Mouse (Mus musculus): Measurements from ENCODE around the gene Prdm5. TPM values are rescaled to one million over a fixed set of nuclear protein-coding genes. Genes with fewer than 3 reads are reported as not detected.

Prdm5 gene
- polyA plus RNA-seq, 1 experiment: not detected

DNA sequence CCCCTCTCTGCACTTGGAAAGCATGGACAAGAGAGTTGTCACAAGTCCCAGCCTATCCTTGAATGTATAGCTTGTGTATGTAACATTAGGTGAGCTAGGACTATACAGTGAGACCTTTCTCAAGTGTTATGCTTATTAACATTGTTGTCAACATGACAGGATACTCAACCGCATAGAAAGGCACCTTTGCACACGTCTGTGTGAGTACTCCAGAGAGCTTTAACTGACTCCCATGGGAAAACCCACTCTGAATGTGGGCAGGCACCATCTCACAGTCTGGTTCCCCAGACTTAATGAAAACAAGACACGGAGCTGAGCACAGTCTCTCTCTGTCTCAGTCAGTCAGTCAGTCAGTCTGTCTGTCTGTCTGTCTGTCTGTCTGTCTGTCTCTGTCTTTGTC, 75.2 kb downstream of the Prdm5 start:
- no peaks in the 10 kb centered on the region for H3K36me3 ChIP-seq (ENCODE audit: control insufficient read depth)
- H3K4me3 ChIP-seq (replicated peaks): no peak overlapping the region
- H3K9me3 ChIP-seq (ENCODE audit: control insufficient read depth, low read length): no peaks in the 10 kb centered on the region
- no peaks in the 10 kb centered on the region for H3K4me1 ChIP-seq (ENCODE audit: control insufficient read depth)
- H3K27me3 ChIP-seq (ENCODE audit: control insufficient read depth): no peaks in the 10 kb centered on the region
- TF ChIP-seq TAL1 (IDR thresholded peaks at IDR 0.05; ENCODE audit: low read length): no peak
- TF ChIP-seq GATA1 (IDR thresholded peaks at IDR 0.05; ENCODE audit: low read length): no peak

DNA sequence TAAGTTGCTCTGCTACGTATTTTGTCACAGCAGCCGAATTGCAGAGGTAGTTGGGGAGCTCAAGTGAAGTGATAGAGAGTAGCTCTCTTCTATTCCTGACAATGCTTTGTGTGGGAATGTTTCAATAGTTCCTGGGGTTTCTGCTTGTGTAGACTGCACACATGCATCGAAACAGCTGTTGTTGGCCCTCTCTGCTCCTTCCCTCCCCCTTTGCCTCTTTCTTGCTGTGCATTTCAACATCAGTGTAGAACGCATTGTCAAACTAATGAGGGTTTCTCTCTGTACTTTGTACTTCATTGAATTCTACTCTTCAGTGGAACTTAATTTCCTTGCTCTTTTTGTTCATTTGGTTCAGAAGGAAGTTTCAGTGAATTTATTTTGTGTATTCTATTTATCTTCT, 75.8 kb downstream of the Prdm5 start:
- H3K4me1 ChIP-seq (ENCODE audit: control insufficient read depth): no peaks in the 10 kb centered on the region
- TF ChIP-seq TAL1 (IDR thresholded peaks at IDR 0.05; ENCODE audit: low read length): no peak
- no peak for TF ChIP-seq GATA1 (IDR thresholded peaks at IDR 0.05; ENCODE audit: low read length)
- H3K4me3 ChIP-seq (replicated peaks): no peak overlapping the region
- H3K9me3 ChIP-seq (ENCODE audit: control insufficient read depth, low read length): no peaks in the 10 kb centered on the region
- no peaks in the 10 kb centered on the region for H3K27me3 ChIP-seq (ENCODE audit: control insufficient read depth)
- H3K36me3 ChIP-seq (ENCODE audit: control insufficient read depth): no peaks in the 10 kb centered on the region; the same call in 1 of the 2 replicates

DNA sequence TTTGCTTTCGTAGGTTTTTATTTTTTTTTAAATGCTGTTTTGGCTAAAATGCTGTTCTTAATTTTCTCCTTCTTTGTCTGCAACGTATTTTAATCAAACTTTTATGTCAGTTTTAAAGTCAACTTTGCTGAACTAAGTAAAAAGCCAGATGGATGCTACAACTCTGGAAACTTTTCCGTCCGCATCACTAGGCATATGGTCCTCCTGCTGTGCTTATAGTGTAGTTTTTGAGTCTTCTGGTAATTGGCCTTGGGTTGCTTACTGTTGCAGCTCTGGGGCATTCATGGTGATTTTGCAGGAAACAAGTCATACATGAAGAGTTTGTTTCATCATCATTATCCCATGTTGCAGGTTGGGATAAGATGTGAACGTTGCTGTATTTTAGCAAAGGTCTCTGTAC, 81.8 kb downstream of the Prdm5 start:
- Histone ChIP-seq H3K4me1 (ENCODE audit: control insufficient read depth) (no peaks in the 10 kb centered on the region), H3K27me3 (ENCODE audit: control insufficient read depth) (no peaks in the 10 kb centered on the region), H3K9me3 (ENCODE audit: control insufficient read depth, low read length) (no peaks in the 10 kb centered on the region), H3K36me3 (ENCODE audit: control insufficient read depth) (no peaks in the 10 kb centered on the region; the same call in 1 of the 2 replicates), H3K4me3 (replicated peaks) (no peak overlapping the region)
- no peak for TF ChIP-seq GATA1 (IDR thresholded peaks at IDR 0.05; ENCODE audit: low read length)
- TF ChIP-seq TAL1 (IDR thresholded peaks at IDR 0.05; ENCODE audit: low read length): no peak

DNA sequence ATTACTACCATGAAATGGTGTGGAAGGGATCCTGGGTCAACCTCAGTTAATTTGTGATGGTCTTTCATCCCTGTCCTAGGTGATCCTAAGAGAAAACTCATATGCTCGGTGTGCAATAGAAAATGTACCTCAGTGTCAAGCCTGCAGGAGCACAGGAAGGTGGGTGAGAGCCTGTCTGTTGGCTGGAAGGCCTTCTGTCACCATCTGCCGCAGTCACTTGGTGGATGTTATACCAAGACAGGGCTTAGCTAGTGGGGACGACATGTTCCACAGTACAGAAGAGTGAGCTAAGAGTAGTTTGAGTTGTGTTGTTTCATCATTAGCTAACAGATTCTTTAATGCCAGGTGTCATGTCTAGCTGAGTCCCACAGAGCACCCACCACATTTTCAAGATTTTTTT, 84.0 kb downstream of the Prdm5 start:
- H3K4me3 ChIP-seq (replicated peaks): no peak overlapping the region
- H3K36me3 ChIP-seq (ENCODE audit: control insufficient read depth): no peaks in the 10 kb centered on the region; the same call in 1 of the 2 replicates
- no peaks in the 10 kb centered on the region for H3K4me1 ChIP-seq (ENCODE audit: control insufficient read depth)
- no peaks in the 10 kb centered on the region for H3K9me3 ChIP-seq (ENCODE audit: control insufficient read depth, low read length)
- H3K27me3 ChIP-seq (ENCODE audit: control insufficient read depth): no peaks in the 10 kb centered on the region
- TF ChIP-seq GATA1 (IDR thresholded peaks at IDR 0.05; ENCODE audit: low read length) (no peak), TAL1 (IDR thresholded peaks at IDR 0.05; ENCODE audit: low read length) (no peak)

DNA sequence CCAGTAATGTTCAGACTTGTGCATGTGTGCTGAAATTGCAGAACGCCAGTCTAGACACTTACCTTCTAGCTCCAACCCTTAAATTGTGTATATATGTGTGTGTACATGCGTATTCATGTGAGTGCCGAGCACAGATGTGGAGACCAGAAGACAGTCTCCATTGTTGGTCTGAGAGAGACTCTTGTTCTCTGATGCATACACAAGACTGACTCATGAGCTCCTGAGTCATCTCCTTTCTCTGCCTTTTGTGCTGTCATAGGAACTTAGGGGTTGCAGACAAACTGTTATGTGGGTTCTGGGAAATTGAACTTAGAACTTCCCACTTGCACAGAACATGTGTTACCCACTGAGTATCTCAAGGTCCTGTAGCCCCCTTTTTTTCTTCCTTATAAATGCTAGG, 85.4 kb downstream of the Prdm5 start:
- Histone ChIP-seq H3K4me1 (ENCODE audit: control insufficient read depth) (no peaks in the 10 kb centered on the region), H3K9me3 (ENCODE audit: control insufficient read depth, low read length) (no peaks in the 10 kb centered on the region), H3K27me3 (ENCODE audit: control insufficient read depth) (no peaks in the 10 kb centered on the region), H3K4me3 (replicated peaks) (no peak overlapping the region), H3K36me3 (ENCODE audit: control insufficient read depth) (no peaks in the 10 kb centered on the region; the same call in 1 of the 2 replicates)
- no peak for TF ChIP-seq GATA1 (IDR thresholded peaks at IDR 0.05; ENCODE audit: low read length)
- no peak for TF ChIP-seq TAL1 (IDR thresholded peaks at IDR 0.05; ENCODE audit: low read length)

DNA sequence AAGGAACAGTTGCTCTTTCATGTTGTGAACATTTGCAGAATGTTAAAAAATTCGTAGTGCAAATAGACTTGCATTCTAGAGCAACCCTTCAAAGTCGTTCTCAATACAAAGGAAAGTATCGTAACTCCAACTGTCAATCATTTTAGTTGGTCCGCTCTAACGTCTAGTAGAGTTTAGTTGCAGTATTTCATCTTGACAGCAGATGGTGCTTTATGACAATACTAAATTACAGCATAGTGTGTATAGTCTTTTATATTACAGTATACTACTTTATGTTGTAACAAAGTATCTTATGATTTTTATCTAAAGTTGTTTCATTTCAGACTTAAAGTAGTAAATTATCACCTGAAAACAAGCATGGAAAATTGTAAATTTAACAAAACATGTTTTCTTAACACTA, 86.1 kb downstream of the Prdm5 start:
- Histone ChIP-seq H3K4me3 (replicated peaks) (no peak overlapping the region), H3K4me1 (ENCODE audit: control insufficient read depth) (no peaks in the 10 kb centered on the region), H3K36me3 (ENCODE audit: control insufficient read depth) (no peaks in the 10 kb centered on the region), H3K9me3 (ENCODE audit: control insufficient read depth, low read length) (no peaks in the 10 kb centered on the region), H3K27me3 (ENCODE audit: control insufficient read depth) (no peaks in the 10 kb centered on the region)
- TF ChIP-seq TAL1 (IDR thresholded peaks at IDR 0.05; ENCODE audit: low read length): no peak
- TF ChIP-seq GATA1 (IDR thresholded peaks at IDR 0.05; ENCODE audit: low read length): no peak

DNA sequence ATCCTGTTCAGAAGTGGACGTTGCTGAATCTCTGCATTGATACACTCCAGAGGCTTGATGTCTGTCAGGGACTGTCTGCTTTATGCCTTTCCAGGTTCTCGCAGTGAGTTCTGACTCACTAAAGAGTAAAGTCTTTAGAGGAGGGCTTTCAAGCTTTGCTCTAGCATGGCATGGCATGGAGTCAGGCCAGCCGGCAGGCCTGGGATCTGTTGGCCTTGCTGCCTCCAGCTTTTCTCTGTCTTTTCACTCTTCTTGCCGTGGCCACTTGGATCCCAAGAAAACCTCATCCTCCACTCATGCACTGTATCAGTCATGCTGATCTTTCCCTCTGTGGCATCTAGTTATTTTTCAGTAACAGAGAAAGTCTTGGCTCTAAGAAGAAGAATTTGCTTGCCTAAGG, 87.1 kb downstream of the Prdm5 start:
- no peak for TF ChIP-seq GATA1 (IDR thresholded peaks at IDR 0.05; ENCODE audit: low read length)
- no peak for TF ChIP-seq TAL1 (IDR thresholded peaks at IDR 0.05; ENCODE audit: low read length)
- no peaks in the 10 kb centered on the region for H3K27me3 ChIP-seq (ENCODE audit: control insufficient read depth)
- H3K4me1 ChIP-seq (ENCODE audit: control insufficient read depth): no peaks in the 10 kb centered on the region
- no peaks in the 10 kb centered on the region for H3K36me3 ChIP-seq (ENCODE audit: control insufficient read depth)
- H3K4me3 ChIP-seq (replicated peaks): no peak overlapping the region
- H3K9me3 ChIP-seq (ENCODE audit: control insufficient read depth, low read length): no peaks in the 10 kb centered on the region

DNA sequence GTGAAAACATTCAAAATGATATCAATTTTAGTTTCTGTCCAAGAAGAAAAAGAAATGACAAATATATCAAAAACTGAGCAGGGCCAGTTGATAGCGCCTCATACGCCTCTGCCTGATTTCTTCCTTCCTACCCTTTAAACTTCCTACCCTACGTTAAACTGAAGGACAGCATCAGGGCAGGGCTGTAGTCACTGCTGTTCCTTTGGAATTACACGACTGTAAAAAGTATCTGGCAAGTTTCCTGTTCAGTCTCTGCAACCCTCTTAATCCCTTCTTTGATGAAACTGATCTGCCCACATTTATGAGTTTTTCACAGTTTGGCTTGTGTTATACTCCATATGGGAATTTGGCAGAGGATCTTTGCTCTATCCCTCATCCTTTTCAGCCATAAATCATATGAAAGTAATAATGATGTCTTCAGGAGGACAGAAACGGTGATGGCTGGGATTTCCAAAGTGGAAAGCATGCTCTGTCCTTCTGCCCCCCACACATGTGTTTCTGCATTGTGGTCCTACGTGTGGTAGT, 93.0 kb downstream of the Prdm5 start:
- H3K27me3 ChIP-seq (ENCODE audit: control insufficient read depth): no peaks in the 10 kb centered on the region
- TF ChIP-seq TAL1 (IDR thresholded peaks at IDR 0.05; ENCODE audit: low read length): no peak
- TF ChIP-seq GATA1 (IDR thresholded peaks at IDR 0.05; ENCODE audit: low read length): no peak
- no peak overlapping the region for H3K4me3 ChIP-seq (replicated peaks)
- no peaks in the 10 kb centered on the region for H3K36me3 ChIP-seq (ENCODE audit: control insufficient read depth)
- H3K4me1 ChIP-seq (ENCODE audit: control insufficient read depth): no peaks in the 10 kb centered on the region
- H3K9me3 ChIP-seq (ENCODE audit: control insufficient read depth, low read length): no peaks in the 10 kb centered on the region

DNA sequence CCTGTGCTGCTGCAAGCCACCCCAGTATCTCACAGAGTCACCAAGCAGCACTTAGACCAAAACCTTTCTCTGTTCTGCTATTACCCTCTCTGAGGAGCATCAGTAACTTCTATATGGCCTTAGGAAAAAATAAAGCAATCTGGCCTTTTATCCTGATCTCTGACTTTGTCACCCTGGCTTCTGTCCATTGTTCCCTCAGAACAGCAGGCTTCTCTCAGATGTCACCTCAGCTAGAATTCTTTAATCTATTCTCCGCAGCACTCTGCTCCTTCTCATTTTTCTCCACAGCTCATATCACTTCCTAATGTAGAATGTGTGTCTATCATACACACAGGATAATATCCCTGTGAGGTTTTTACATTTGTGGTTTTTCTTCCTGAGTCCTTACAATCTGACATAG, 99.5 kb downstream of the Prdm5 start:
- Histone ChIP-seq H3K9me3 (ENCODE audit: control insufficient read depth, low read length) (no peaks in the 10 kb centered on the region), H3K36me3 (ENCODE audit: control insufficient read depth) (no peaks in the 10 kb centered on the region), H3K4me1 (ENCODE audit: control insufficient read depth) (no peaks in the 10 kb centered on the region), H3K27me3 (ENCODE audit: control insufficient read depth) (no peaks in the 10 kb centered on the region), H3K4me3 (replicated peaks) (no peak overlapping the region)
- TF ChIP-seq TAL1 (IDR thresholded peaks at IDR 0.05; ENCODE audit: low read length): no peak
- TF ChIP-seq GATA1 (IDR thresholded peaks at IDR 0.05; ENCODE audit: low read length): no peak

DNA sequence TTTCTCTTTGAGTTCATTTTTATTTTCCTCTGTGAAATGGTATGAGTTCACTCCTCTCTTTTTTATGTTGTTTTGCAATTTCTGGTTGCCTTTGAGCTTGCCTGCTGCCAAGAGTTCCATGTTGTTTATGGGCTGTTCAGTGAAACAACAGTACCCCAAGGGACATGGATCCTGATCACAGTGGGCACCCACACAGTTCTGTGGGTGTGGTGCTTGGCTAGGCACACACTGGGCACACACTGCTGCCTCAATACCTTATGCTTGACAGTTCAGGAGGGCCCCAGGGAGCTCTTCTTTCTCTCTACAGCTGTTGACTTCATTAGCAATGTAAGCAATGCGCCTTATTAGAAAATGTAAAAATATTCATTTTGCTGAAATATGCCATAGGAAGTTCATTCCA, 110.0 kb downstream of the Prdm5 start:
- Histone ChIP-seq H3K36me3 (ENCODE audit: control insufficient read depth) (no peaks in the 10 kb centered on the region), H3K27me3 (ENCODE audit: control insufficient read depth) (no peaks in the 10 kb centered on the region)
- TF ChIP-seq GATA1 (IDR thresholded peaks at IDR 0.05; ENCODE audit: low read length) (no peak), TAL1 (IDR thresholded peaks at IDR 0.05; ENCODE audit: low read length) (no peak)

More for the DNA sequence above, 110.0 kb downstream of the Prdm5 start:
- no peaks in the 10 kb centered on the region for H3K9me3 ChIP-seq (ENCODE audit: control insufficient read depth, low read length)
- no peaks in the 10 kb centered on the region for H3K4me1 ChIP-seq (ENCODE audit: control insufficient read depth)
- H3K4me3 ChIP-seq (replicated peaks): no peak overlapping the region

Data from erythroblast, embryonic 14.5 days (primary cell).